Mouse (Mus musculus): ENCODE measurements around the gene F7.
A peak's percentile ranks its signal among the peaks of the same experiment; 100 is the strongest.

Gene F7

DNA sequence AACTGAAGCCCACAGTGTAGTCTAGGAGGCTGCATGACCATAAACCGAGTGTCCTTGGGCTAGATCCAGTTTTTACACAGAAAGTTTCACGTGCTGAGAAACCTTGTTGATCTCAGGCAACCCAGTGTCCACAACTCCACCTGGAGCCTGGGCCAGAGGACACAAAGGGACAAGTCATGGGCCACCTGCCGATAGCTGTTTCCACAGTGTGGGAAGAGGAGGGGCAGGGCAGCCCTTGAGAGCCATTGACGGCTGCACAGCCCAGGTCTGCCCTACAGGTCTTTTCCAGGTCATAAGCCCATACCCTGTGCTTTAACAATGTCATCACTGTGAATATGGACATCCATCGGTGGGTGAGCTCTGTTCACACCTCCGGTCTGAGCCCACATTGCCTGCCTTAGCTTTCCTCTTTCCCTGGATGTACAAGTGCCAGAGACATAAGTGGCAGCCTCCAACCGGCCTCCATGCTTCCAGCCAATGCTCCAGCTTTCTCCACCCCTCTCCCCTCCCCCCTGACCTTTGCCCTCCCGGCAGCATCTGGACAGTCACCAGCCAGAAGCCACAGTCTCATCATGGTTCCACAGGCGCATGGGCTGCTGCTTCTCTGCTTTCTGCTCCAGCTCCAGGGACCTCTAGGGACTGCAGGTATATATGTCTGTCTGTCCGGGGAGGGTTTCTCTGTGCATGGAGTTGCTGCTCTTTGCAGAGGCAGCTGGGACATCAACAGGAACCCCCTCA lies at the start of gene F7:
Gene F7 (plus strand): TSS at position 548 of the 738 bp plus-strand sequence.
- DNase-seq (ENCODE audit: low spot score in 2 of 2) = no peak

DNA sequence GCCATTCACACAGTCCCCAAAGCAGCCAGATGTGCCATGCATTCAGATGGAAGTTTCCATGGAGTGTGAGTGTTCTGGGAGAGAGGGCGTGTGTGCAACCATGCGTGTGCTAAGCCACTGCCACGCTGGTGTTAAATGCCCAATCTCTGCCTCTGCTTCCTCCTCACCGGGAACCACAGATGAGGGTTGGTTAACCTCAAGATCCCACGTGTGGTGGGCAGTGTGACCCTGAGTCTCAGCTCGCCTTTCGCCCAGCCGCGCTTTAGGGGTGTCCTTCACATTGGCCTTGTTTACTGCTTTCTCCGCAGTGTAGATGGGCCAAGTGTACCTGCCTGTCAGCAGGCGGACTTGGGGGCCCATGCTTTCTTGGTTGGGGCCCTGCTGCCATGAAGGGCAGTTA lies 49.5 kb upstream of the F7 start:
- no peak for DNase-seq (ENCODE audit: low spot score in 2 of 2)

DNA sequence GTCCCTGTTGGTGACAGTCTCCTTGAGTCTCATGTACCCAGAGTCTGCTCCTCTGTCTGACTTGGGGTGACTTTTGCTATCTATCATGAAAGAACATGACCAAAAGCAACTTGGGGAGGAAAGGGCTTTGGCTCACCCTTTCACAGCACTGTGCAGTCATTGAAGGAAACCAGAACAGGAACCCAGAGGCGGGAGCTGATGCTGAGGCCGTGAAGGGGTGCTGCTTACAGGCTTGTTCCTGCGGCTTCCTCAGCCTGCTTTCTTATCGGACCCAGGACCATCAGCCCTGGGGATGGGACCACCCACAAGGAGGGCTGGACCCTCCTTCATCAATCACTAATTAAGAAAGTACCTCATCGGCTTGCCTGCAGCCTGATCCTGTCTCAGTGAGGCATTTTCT lies 49.1 kb upstream of the F7 start:
- no peak for DNase-seq (ENCODE audit: low spot score in 2 of 2)

DNA sequence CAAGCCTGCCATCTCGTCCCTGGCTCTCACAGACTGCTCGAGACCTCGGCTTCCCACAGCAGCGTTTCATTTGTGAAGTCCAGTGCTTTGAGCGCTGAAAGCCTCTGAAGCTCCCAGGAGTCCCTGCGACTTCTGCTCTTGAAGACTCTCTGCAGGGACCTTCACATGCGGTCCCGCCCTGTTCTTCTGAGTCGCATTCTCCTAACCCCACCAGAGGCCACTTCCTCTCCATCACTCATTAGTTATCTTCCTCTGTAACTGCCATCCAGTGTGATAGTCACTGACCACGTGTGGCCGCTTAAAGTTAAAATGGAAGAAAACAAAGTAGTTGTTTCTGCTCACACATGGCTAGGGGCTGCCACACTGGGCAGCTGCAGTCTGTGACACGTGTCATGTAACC lies 48.5 kb upstream of the F7 start:
- peak in 1 of 2 experiments; percentile 10 for DNase-seq (ENCODE audit: low spot score in 2 of 2)

DNA sequence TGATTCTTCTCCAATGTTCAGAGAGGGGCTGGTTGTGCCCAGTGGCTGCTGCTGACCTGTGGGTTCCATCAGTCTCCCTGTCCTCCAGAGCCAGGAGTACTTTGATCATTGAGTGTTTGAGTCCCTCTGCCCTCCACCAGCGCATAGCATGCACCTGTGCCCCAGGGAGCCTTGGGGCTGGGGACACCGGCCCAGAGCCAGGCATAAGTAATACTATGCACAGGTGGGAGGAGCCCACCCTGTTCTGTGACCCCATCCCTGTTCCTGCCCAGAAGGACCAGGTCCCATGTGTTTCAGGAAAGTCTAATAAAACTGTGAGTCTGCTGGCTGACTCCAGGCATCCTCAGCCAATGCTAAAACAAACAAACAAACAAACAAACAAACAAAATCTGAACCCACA lies 47.5 kb upstream of the F7 start:
- no peak for DNase-seq (ENCODE audit: low spot score in 2 of 2)

DNA sequence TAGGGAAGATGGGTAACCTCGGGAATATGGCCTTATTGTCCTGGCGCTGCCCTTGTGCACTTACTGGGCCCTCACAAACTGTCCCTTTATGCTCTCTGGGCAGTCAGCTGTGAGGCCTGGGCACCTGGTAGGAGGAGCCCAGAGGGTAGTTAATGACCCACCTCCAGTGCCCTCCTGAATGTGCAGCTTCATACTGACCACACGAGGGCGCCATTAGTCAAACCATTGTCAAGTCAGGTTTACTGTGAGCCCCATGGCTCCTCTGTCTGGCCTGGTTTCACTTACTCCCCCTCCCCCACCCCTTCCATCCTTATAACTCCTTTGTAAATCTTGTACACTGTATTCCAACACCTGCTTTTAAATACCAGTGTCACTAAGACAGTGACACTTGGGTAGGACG lies 47.1 kb upstream of the F7 start:
- DNase-seq (ENCODE audit: low spot score in 2 of 2) = peak; percentile 26 to 37

DNA sequence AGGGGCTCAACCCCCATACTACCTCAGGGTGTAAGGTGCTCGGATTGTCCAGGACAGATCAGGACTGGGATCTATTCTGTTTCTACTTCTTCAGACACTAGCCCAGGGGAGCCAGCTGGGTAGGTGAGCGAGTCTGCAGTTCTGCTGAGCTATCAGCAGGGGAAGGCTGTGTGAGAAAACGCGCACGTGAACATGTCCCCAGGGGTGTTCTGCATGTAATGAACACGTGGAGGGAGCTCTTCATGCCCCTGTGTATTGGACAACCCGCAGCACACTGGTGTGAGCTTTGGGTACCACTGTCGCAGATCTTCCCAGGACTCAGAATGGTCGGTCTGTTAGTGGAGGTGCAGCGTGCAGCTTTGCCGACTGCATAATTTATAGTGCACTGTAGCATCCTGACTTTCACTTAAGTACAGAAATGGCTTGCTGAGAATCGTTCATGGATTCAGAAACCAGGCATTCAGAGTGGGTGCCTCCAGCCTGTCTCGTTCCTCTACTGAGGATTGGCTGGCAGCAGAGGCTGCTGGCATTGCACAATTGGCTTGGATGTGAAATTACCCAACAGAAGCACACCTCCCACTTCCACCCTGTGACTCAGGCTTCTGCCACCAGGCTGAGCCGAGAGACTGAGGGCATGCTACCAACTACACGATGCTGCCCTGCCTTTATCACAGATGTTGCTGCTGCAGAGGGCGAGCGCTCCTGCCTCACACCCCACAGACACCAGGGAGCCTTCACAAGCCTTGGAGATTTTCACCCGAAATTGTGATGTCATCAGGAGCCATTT lies 42.0 kb upstream of the F7 start:
- no peak for DNase-seq (ENCODE audit: low spot score in 2 of 2)

DNA sequence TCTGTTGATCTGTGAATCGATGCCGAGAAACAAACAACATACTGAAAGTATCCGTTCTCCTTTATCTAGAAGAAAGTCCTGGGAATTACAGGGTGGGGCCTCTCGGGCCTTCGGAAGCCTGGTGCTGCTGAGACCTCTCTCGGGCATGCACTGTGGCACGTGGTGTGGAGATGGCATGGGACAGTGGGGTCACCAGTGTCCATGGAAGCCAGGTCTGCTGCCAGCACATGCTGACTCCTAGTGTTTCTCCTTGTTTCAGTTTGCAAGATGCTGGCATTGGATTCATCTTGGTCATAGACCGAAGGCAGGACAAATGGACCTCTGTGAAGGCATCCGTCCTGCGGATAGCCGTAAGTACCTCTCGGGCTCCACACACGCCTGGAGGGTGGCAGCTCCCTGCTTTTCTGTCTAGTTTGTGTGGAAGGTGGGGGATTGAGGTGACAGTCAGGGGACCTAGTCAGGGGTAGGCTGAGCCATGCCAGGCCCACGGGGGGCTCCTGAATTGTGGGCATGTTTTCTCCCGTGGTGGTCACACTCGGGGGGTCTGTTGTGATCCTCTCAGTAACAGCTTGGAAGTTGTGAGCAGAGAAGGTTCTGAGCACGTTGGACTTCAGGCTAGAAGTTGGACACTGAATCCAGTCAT lies 41.1 kb upstream of the F7 start:
- DNase-seq (ENCODE audit: low spot score in 2 of 2) = no peak

DNA sequence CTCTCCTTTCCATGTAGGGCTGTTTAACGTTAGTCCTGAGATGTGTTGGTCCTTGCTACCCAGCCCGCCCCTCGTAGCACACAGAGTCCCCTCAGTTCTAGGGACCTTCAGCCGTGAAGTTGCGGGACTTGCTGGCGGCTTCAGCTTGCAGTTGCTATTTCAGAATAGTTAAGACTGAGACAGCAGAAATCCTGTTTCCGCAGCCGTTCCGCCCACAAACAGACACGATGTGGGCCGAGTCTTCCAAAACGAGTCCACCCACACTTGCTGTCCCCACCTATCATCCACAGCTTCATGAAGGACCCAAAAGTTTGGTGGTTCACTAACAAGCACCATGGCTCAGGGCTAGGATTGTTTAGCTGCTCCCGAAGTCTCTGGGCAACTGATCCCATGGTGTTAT lies 40.6 kb upstream of the F7 start:
- DNase-seq (ENCODE audit: low spot score in 2 of 2) = no peak

DNA sequence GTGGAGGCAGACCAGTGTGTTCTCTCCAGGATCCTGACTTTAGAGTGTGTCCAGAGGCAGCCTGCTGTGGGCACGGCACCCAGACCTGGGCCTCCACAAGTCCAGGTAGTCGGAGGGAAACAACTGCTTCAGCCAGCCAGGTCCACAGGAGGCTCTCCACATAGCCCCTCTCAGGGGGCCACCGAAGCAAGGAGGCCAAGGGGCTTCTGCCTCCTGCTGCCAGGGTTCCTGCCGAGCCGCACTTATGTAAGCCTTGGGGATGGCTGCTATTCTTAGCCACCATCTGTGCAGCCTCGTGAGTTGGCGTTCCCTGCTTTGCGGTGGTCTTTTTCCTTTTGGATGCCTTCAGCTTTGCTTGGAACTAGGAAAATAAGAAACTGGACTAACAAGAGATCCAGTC lies 38.3 kb upstream of the F7 start:
- DNase-seq (ENCODE audit: low spot score in 2 of 2) = no peak

DNA sequence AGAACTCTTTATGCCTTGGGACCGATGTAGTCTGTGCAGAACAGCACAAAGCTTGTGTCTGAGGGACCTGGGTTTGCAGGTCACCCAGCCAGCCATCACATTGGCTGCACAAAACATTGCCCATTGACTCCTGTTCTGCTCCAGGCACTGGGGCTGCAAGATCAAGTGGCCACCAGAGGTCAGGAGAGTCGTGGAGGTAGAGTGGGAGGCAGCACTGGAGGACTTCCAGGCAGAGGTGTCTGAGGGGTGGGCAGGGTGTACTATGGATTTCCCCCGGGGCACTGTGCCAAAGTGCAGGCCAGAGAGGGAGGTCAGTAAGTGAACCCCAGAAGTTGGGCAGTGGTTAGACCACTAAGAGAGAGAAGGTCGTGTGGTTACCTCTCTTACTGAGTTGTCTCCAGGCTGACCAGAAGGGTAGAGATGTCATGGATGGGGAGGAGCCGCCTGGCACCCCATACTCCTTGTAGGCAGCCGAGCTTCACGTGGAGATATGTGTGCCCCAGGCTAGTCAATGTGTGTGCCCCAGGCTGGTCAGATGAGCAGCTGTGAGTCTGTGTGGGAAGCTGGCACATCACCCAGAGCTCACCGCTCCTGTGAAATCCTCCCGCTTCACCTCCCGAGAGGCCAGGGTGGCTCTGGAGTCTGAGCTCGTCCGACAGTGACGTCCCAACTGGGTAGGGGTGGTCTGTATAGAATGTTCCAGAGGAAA lies 37.0 kb upstream of the F7 start:
- DNase-seq (ENCODE audit: low spot score in 2 of 2) = no peak

DNA sequence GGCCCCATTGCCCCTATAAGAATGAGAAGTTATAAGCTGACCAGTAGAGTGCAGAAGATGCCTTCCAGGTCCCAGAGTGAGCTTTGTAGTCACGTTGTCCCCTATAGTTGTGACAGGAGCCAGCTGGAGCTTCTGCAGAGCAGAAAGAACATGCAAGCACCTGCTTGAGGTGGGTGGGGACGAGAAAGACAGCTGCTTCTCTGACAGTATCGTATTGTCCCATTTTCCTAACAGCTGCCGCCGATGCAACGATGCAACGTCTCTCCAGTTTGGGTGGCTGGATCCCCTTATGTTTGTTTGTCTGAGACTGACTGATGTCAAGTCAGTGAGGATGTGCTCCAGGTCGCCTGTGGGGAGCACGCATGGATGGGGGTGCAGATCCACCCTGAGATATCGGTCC lies 34.4 kb upstream of the F7 start:
- DNase-seq (ENCODE audit: low spot score in 2 of 2) = no peak

DNA sequence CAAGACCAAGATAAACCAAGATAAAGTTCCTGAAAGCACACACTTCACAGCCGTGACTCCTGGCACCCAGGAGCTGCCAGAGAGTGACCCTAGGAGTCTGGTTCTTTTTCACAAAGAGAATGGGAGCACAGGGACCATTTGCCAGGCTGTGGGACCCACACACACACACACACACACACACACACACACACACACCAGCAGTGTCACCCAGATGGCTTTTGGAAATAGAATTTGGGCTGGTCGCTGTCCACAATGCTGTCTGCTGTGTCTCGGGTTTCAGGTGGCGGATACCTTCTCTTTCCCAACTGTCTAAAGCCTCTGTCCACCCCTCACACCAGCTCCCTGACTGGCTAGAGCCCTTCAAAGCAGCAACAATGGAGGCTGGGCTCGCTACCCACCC lies 31.4 kb upstream of the F7 start:
- DNase-seq (ENCODE audit: low spot score in 2 of 2) = no peak

DNA sequence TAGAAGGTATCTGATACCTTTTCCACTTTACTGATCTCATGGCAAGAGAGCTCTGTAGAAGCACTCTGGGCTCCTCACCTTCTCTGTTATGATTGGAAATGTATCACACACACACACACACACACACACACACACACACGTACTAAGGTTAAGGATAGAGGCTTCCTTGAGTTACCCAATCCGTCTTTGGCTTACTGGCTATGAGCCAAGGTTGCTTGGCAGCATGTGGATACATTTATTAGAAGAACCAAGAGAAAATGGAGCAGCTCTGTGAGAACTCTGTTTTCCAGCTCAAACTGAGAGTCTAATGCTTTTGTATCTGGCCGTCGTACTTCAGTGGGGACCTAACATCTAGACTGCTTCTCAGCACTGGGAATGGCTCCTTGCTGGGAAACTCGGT lies 30.4 kb upstream of the F7 start:
- DNase-seq (ENCODE audit: low spot score in 2 of 2) = no peak

DNA sequence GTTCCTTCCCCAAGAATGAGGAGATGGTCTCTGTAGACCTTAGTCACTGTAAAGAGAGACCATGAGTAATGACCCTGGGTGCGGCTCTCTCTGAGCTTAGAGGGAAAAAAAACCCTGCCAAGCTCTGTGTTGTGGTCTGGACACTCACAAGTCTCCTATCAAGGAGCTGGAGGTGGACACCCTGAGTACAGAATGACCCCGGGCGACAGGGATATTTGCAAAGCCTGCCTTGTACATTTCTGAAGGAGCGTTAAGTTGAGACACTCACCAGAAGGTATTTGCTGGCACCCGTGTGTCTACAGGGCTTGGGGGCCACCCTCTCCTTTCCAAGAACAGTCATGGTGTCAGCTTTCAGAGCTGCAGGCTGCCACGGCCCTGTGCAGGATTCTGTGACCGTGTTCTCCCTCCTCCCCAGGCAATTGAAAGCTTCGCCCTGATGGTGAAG lies 29.0 kb upstream of the F7 start:
- DNase-seq (ENCODE audit: low spot score in 2 of 2) = no peak

DNA sequence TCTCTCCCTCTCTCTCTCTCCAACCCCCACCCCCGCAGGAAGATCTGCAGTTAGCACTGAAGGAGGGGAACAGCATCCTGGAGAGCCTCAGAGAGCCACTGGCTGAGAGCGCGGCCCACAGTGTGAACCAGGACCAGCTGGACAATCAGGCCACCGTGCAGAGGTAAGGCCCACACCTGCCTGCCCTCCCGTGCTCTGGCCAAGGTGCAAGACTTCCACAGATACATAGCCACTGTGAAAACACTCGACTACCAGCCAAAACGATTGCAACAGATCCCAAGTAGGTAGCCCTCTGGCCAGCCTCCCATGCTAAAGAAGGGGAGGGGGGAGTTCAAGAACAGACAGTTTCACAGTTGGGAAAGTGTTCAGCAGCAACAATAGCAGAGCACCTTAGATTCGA lies 27.5 kb upstream of the F7 start:
- DNase-seq (ENCODE audit: low spot score in 2 of 2) = no peak

DNA sequence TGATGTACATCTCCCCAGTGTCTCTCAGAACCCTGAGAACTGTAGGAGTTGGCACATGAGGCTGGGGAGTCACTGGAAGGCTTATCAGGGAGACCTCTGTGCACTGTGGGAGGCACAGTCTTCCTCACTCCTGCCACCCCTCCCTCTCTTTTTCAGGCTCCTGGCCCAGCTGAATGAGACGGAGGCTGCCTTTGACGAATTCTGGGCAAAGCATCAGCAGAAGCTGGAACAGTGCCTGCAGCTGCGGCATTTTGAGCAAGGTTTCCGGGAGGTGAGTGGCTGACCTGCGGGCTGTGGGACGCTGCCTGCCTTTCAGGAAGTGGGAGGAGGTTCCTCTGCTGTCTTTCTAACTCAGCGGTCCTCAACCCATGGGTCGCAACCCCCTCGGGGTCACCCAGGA lies 26.0 kb upstream of the F7 start:
- DNase-seq (ENCODE audit: low spot score in 2 of 2) = no peak

DNA sequence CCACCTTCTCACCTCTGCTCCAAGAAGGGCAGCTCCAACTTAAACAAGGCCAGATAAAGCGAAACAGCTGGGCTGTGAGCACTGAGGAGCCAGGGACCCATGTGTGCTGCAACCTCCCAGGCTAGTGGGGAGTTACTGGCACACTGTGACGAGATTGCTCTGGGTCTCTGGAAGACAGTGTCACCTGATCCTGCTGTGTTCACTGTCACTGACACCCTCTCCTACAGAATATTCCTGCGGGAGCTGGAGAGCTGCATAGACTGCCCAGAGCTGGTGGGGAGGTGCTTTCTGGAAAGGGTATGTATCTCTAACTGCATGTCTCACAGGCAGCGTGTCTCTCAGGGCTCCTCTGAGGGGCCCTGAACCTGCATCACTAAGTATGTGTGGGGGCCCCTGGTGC lies 18.4 kb upstream of the F7 start:
- DNase-seq (ENCODE audit: low spot score in 2 of 2) = no peak

DNA sequence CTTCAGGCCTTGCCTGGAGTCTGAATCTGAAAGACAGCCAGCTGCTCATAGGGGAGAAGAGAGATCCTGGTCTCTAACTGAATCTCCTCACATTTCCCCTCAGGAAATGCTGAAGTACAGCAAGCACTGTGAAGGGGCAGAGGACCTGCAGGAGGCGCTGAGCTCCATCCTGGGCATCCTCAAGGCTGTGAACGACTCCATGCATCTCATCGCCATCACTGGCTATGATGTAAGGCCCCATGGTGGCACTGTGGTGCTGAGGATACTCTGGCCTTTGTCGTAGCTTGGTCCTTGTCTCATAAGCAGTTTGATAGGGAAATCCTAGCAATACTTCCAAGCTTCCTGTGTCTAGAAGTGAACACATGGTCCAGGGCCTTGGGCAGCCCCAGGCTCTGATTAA lies 15.5 kb upstream of the F7 start:
- DNase-seq (ENCODE audit: low spot score in 2 of 2) = no peak

DNA sequence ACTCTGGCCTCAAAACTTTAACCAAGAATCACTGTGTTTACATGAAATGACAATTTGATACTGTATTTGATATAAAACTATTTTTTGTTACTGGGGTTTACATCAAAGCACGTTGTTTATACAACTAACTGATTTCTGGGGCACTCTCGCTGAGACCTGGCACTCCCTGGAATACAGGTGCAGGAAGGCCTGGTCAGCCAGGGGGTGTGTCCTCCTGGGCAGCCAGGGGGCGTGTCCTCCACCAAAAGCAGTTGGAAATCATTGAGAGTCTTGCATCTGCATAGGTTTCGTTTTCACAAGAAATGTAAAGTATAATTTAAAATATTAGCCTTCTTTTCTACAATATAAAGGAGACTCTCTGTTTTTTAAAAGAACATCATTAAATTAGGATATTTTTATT lies 6.3 kb upstream of the F7 start:
- DNase-seq (ENCODE audit: low spot score in 2 of 2) = no peak

DNA sequence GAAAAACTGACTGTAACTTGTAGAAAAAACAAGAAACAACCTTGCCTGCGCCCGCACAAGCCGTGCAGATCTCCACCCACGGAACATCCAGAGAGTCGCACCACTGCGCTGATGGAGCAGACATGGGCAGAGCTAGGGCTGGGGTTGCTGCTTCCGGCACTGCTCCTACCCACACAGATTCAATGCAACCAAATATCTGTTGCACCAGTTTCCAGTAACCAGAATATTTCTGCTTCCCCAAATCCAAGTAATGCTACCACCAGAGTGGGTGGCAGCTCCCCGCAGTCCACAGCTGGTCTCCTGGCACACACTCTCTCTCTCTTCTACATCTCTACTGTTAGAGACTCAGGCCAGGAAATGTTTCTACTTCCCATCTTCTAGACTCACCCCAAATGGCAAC lies 4.0 kb upstream of the F7 start:
- DNase-seq (ENCODE audit: low spot score in 2 of 2) = no peak

DNA sequence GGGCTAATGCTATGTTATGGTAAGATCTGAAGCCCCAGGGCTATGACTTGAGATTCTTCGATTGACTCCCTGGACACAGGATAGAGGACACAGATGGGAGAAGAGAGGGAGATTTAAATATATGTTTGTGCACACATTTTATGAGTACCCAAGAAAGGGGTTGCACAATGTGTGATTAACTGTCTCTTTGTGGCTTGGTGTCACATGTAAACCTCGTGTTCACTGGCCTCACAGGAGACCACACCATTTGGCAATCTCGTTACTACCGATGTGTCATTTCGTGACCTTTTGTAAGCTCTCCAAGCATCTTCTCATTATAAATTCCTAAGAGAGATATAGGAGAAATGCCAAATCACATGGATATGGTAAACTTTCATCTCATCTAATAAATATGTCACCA lies 1.8 kb downstream of the F7 start:
- no peak for DNase-seq (ENCODE audit: low spot score in 2 of 2)

Measured in natural killer cell, adult 2 months (primary cell).